Mouse (Mus musculus): ENCODE results near the gene Cabp7. TPM values are rescaled to one million over a fixed set of nuclear protein-coding genes. Genes with fewer than 3 reads are reported as not detected.
A peak's percentile ranks its signal among the peaks of the same experiment; 100 is the strongest.

Gene Cabp7
- polyA plus RNA-seq, 1 experiment from 2014 or later, result 0.11 TPM

GRCm38 (mm10) chr11:4740785-4741184 lies 5.8 kb downstream of the Cabp7 start:
- H3K4me3 ChIP-seq, result no peak overlapping the region
- WGBS, result 76% methylated on average over 5 of the region's 5 CpGs
- peaks cover 15% of the 10 kb centered on the region for H3K4me1 ChIP-seq
- H3K27ac ChIP-seq (replicated peaks), result no peak overlapping the region
- H3K9me3 ChIP-seq (replicated peaks), result no peaks in the 10 kb centered on the region
- DNase-seq (ENCODE audit: low spot score), result no peak
- peaks cover 46% of the 10 kb centered on the region for H3K27me3 ChIP-seq (ENCODE audit: low read depth, poor library complexity, severe bottlenecking)
- peaks cover 12% of the 10 kb centered on the region; the same call in 1 of the 2 replicates for H3K36me3 ChIP-seq

- H3K27ac ChIP-seq (replicated peaks), result no peak overlapping the region
- no peak overlapping the region for H3K4me3 ChIP-seq
- H3K27me3 ChIP-seq (ENCODE audit: low read depth, poor library complexity, severe bottlenecking), result peaks cover 39% of the 10 kb centered on the region
- peaks cover 25% of the 10 kb centered on the region for H3K4me1 ChIP-seq
- DNase-seq (ENCODE audit: low spot score), result no peak
- H3K9me3 ChIP-seq (replicated peaks), result no peaks in the 10 kb centered on the region
- peaks cover 12% of the 10 kb centered on the region; the same call in 1 of the 2 replicates for H3K36me3 ChIP-seq
- WGBS, result 92% methylated on average over 16 of the region's 16 CpGs
Measured at GRCm38 (mm10) chr11:4738719-4739118, 7.9 kb downstream of the Cabp7 start.

- H3K9me3 ChIP-seq (replicated peaks), result no peaks in the 10 kb centered on the region
- no peak for DNase-seq (ENCODE audit: low spot score)
- peaks cover 25% of the 10 kb centered on the region for H3K4me1 ChIP-seq
- 85% methylated on average over 10 of the region's 10 CpGs for WGBS
- H3K36me3 ChIP-seq, result peaks cover 14% of the 10 kb centered on the region; the same call in 1 of the 2 replicates
- no peak overlapping the region for H3K4me3 ChIP-seq
- H3K27me3 ChIP-seq (ENCODE audit: low read depth, poor library complexity, severe bottlenecking), result peaks cover 28% of the 10 kb centered on the region
- H3K27ac ChIP-seq (replicated peaks), result no peak overlapping the region
Measured at GRCm38 (mm10) chr11:4737682-4738081, 8.9 kb downstream of the Cabp7 start.

DNA sequence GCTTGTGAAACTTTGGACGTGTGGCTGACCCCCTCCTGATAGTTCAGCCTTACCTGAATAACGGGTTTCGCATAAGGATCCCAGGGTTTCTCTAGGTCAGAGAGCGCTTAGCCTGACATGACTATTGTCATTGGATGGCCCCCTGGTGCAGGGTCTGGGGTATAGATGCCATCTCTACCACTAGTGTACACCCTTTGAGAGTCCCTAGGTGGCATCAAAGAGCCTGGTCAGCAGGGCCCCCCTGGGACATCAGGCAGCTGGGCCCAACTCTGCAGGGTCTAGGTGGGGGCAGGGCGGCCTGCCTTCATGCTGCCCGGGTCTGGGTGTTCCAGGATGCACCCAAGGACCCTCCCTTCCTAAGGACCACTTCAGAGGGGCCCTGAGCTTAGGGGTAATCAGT lies 10.2 kb downstream of the Cabp7 start:
- WGBS, result 37% methylated on average over 6 of the region's 6 CpGs
- no peak overlapping the region for H3K27ac ChIP-seq (replicated peaks)
- DNase-seq (ENCODE audit: low spot score), result no peak

GRCm38 (mm10) chr11:4734179-4734578 lies 12.4 kb downstream of the Cabp7 start:
- Histone ChIP-seq H3K4me1 (peaks cover 32% of the 10 kb centered on the region), H3K9me3 (replicated peaks) (no peaks in the 10 kb centered on the region), H3K4me3 (no peak overlapping the region), H3K27me3 (ENCODE audit: low read depth, poor library complexity, severe bottlenecking) (peaks cover 17% of the 10 kb centered on the region), H3K36me3 (peaks cover 20% of the 10 kb centered on the region; the same call in 1 of the 2 replicates), H3K27ac (replicated peaks) (no peak overlapping the region)
- WGBS, result 35% methylated on average over 12 of the region's 12 CpGs
- DNase-seq (ENCODE audit: low spot score), result peak; percentile 41

More for the DNA sequence above, 10.2 kb downstream of the Cabp7 start:
- peaks cover 32% of the 10 kb centered on the region for H3K4me1 ChIP-seq
- H3K4me3 ChIP-seq, result no peak overlapping the region
- no peaks in the 10 kb centered on the region for H3K9me3 ChIP-seq (replicated peaks)
- peaks cover 20% of the 10 kb centered on the region; the same call in 1 of the 2 replicates for H3K36me3 ChIP-seq
- peaks cover 17% of the 10 kb centered on the region for H3K27me3 ChIP-seq (ENCODE audit: low read depth, poor library complexity, severe bottlenecking)

GRCm38 (mm10) chr11:4731781-4732180 lies 14.8 kb downstream of the Cabp7 start:
- Histone ChIP-seq H3K4me3 (no peak overlapping the region), H3K36me3 (peaks cover 14% of the 10 kb centered on the region; the same call in 1 of the 2 replicates)
- 60% methylated on average over 7 of the region's 7 CpGs for WGBS

GRCm38 (mm10) chr11:4730913-4731312 lies 15.7 kb downstream of the Cabp7 start:
- H3K4me1 ChIP-seq, result peaks cover 26% of the 10 kb centered on the region
- WGBS, result 83% methylated on average over 5 of the region's 5 CpGs
- peaks cover 23% of the 10 kb centered on the region for H3K36me3 ChIP-seq
- peaks cover 15% of the 10 kb centered on the region for H3K27me3 ChIP-seq (ENCODE audit: low read depth, poor library complexity, severe bottlenecking)
- no peak for DNase-seq (ENCODE audit: low spot score)
- H3K4me3 ChIP-seq, result no peak overlapping the region
- H3K27ac ChIP-seq (replicated peaks), result no peak overlapping the region
- no peaks in the 10 kb centered on the region for H3K9me3 ChIP-seq (replicated peaks)

More at GRCm38 (mm10) chr11:4731781-4732180, 14.8 kb downstream of the Cabp7 start:
- Histone ChIP-seq H3K27me3 (ENCODE audit: low read depth, poor library complexity, severe bottlenecking) (peaks cover 17% of the 10 kb centered on the region), H3K27ac (replicated peaks) (peak overlapping the region; percentile 28; the same call in 1 of the 2 replicates), H3K9me3 (replicated peaks) (no peaks in the 10 kb centered on the region), H3K4me1 (peaks cover 32% of the 10 kb centered on the region)
- no peak for DNase-seq (ENCODE audit: low spot score)

GRCm38 (mm10) chr11:4730096-4730495 lies 16.5 kb downstream of the Cabp7 start:
- Histone ChIP-seq H3K4me1 (peaks cover 18% of the 10 kb centered on the region), H3K4me3 (no peak overlapping the region), H3K36me3 (peaks cover 31% of the 10 kb centered on the region), H3K27ac (replicated peaks) (no peak overlapping the region), H3K27me3 (ENCODE audit: low read depth, poor library complexity, severe bottlenecking) (peaks cover 7% of the 10 kb centered on the region), H3K9me3 (replicated peaks) (no peaks in the 10 kb centered on the region)
- DNase-seq (ENCODE audit: low spot score), result no peak
- WGBS, result 80% methylated on average over 6 of the region's 6 CpGs

DNA sequence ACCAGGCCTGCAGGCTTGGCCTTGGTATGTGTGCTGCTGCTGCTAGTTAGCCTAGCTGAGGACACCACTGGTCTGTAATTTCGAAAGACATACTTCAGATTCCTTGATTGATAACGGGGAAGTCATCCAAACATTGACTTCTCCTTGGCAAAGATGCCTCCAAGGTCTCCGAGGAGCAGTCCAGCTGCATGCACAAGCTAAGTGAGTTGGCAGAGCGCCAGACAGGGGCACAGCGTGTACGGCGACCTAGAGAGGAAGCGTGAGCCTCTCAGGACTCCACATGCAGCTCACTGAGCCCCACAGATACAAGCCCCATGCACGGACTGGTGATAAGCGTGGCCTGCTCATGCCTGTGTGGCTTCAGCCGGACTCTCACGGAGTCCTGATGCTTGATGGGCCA lies 17.0 kb downstream of the Cabp7 start:
- H3K36me3 ChIP-seq, result peaks cover 36% of the 10 kb centered on the region
- DNase-seq (ENCODE audit: low spot score), result no peak
- peaks cover 2% of the 10 kb centered on the region; the same call in 1 of the 2 replicates for H3K27me3 ChIP-seq (ENCODE audit: low read depth, poor library complexity, severe bottlenecking)
- no peak overlapping the region for H3K4me3 ChIP-seq
- 92% methylated on average over 12 of the region's 12 CpGs for WGBS
- H3K27ac ChIP-seq (replicated peaks), result no peak overlapping the region
- H3K4me1 ChIP-seq, result peaks cover 13% of the 10 kb centered on the region
- H3K9me3 ChIP-seq (replicated peaks), result no peaks in the 10 kb centered on the region

DNA sequence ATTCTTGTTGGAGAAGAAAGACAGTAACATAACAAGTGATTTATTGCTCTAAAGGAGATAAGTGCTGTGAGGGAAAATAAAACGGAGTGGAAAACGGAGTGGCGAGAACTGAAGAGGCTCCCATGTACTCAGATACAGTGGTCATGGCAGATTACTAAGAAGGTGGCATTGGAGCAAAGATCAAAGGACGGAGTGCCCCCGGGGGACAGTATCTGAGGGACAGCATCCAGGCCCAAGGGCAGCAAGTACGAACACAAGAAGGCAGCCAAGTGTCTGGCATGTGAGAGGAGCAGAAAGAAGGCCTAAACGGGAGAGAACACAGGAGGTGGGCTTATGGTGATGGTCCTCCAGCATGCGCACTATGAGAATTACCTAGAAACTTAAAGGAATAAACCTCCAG lies 24.9 kb downstream of the Cabp7 start:
- no peaks in the 10 kb centered on the region for H3K9me3 ChIP-seq (replicated peaks)
- H3K27me3 ChIP-seq (ENCODE audit: low read depth, poor library complexity, severe bottlenecking), result no peaks in the 10 kb centered on the region
- no peak overlapping the region for H3K4me3 ChIP-seq
- H3K36me3 ChIP-seq, result peaks cover 45% of the 10 kb centered on the region
- WGBS, result 88% methylated on average over 8 of the region's 8 CpGs
- peaks cover 5% of the 10 kb centered on the region; the same call in 1 of the 2 replicates for H3K4me1 ChIP-seq
- H3K27ac ChIP-seq (replicated peaks), result no peak overlapping the region
- DNase-seq (ENCODE audit: low spot score), result no peak

DNA sequence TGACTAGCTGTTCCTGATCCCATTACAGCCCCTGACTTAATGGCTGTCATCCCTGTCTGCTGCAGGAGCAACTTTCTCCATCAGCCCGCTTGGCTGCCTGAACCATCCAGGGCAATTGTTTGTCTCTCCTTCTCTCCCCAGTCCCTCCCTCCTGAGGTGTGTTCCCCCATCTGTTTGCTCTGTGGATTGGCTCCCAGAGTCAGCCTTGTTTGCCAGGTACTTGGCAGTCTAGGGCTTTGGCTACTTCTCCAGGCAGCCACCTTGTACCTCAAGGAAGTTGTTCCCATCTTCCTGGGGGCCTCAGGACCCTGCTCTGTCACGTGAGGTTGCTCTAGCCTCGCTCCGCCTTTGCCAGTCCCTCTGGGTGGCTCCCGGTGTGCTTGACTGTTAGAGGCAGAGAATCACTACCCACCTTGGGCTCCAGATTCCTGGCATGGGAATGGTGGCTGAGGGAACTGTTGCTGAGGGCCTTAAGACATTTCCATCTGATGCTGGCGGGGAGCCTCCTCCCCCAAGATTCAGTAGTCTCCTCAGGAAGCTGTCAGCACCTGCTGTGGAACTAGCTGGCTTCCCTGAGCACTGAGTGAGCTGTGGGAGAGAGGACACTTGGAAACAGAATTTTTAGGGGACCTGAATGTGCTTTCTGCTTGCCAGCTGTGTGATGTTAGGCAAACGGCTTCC lies 25.5 kb downstream of the Cabp7 start:
- Histone ChIP-seq H3K4me1 (peaks cover 5% of the 10 kb centered on the region; the same call in 1 of the 2 replicates), H3K27me3 (ENCODE audit: low read depth, poor library complexity, severe bottlenecking) (no peaks in the 10 kb centered on the region), H3K36me3 (peaks cover 38% of the 10 kb centered on the region), H3K9me3 (replicated peaks) (no peaks in the 10 kb centered on the region), H3K27ac (replicated peaks) (0 out of 2 replicates have a peak overlapping the region, but pooled peaks have one; percentile 4), H3K4me3 (no peak overlapping the region)
- DNase-seq (ENCODE audit: low spot score), result no peak
- 58% methylated on average over 7 of the region's 7 CpGs for WGBS

DNA sequence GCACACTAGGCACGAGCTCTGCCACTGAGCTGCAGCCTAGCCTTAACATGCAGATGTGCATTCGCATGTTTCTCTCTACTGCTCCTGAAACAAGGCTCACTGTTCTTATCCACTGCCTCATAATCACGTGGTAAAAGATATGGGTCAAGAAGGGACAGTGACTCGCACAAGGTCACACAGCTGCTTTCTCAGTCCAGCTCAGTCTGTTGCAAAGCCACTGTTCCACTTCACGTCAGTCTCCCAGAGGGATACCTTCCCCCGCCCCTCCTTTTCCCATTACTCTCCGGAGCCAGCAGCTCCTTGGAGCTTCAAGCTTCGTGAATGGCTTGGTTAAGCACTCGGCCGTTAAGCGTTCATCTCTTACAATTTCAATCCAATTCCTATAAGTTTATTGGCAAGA lies 26.2 kb downstream of the Cabp7 start:
- no peak overlapping the region for H3K27ac ChIP-seq (replicated peaks)
- peaks cover 5% of the 10 kb centered on the region; the same call in 1 of the 2 replicates for H3K4me1 ChIP-seq
- no peaks in the 10 kb centered on the region for H3K27me3 ChIP-seq (ENCODE audit: low read depth, poor library complexity, severe bottlenecking)
- peaks cover 31% of the 10 kb centered on the region for H3K36me3 ChIP-seq
- WGBS, result 69% methylated on average over 11 of the region's 11 CpGs
- H3K4me3 ChIP-seq, result no peak overlapping the region
- no peak for DNase-seq (ENCODE audit: low spot score)
- no peaks in the 10 kb centered on the region for H3K9me3 ChIP-seq (replicated peaks)

DNA sequence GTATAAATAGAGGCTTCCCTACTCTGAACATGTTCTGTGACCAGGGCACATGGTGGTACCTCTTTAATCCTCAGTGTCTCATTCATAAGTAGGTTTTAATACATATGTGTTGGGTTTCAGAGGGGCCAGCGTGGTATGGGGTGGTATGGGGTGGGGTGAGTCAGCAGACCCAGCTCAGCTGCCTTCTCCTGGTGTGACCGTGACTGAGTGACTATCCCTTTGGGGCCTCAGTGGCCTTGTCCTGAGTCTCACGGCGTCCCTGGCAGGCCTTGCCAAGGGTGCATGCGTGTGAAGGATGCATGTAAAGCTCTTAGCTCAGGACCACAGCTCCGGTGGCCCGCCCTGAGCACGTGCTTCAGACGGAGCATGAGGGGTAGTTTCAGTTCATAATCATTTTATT lies 26.6 kb downstream of the Cabp7 start:
- Histone ChIP-seq H3K36me3 (peaks cover 27% of the 10 kb centered on the region), H3K27ac (replicated peaks) (no peak overlapping the region), H3K4me3 (no peak overlapping the region), H3K9me3 (replicated peaks) (no peaks in the 10 kb centered on the region), H3K27me3 (ENCODE audit: low read depth, poor library complexity, severe bottlenecking) (no peaks in the 10 kb centered on the region), H3K4me1 (peaks cover 5% of the 10 kb centered on the region; the same call in 1 of the 2 replicates)
- no peak for DNase-seq (ENCODE audit: low spot score)
- WGBS, result 94% methylated on average over 9 of the region's 9 CpGs
